Mouse (Mus musculus) liver, adult 2 months (tissue): ENCODE results near the gene Cul7. TPM values are rescaled to one million over a fixed set of nuclear protein-coding genes. Genes with fewer than 3 reads are reported as not detected.

Experiments
- DNase-seq: peaks from one replicate; pipeline ENCODE4 v3.0.0-alpha.2; 2011; ENCODE audit warnings: low read depth, low spot score; ENCODE audit errors: extremely low read depth
- H3K27ac ChIP-seq: fragments of 200-500 bp; replicated peaks from 2 replicates; pipeline ENCODE4 v1.5.1; 2012; ENCODE audit warnings: low read depth, mild to moderate bottlenecking, control low read depth, inconsistent platforms, low read length; ENCODE audit not compliant: insufficient read depth
- H3K27me3 ChIP-seq: fragments of 200-500 bp; 2 replicates; pipeline ENCODE4 v1.6.1; 2012; ENCODE audit warnings: mild to moderate bottlenecking, moderate library complexity, low read length, inconsistent platforms; ENCODE audit not compliant: control insufficient read depth, insufficient read depth
- H3K36me3 ChIP-seq: fragments of 200-500 bp; 2 replicates; pipeline ENCODE4 v1.6.1; 2012; ENCODE audit warnings: low read length, inconsistent platforms; ENCODE audit not compliant: control insufficient read depth, insufficient read depth
- H3K4me1 ChIP-seq: fragments of 200-500 bp; 2 replicates; pipeline ENCODE4 v1.6.1; 2011; ENCODE audit warnings: low read length; ENCODE audit not compliant: control insufficient read depth, insufficient read depth
- H3K4me3 ChIP-seq: fragments of 200-500 bp; 2 replicates; pipeline ENCODE4 v1.5.1; 2011; ENCODE audit warnings: low read depth, mild to moderate bottlenecking, control low read depth, low read length, moderate library complexity; ENCODE audit not compliant: insufficient read depth
- H3K79me2 ChIP-seq: fragments of 200-500 bp; 2 replicates; pipeline ENCODE4 v1.6.1; 2012; ENCODE audit warnings: inconsistent platforms, mild to moderate bottlenecking, low read length, moderate library complexity; ENCODE audit not compliant: control insufficient read depth, insufficient read depth
- H3K9ac ChIP-seq: fragments of 200-500 bp; 2 replicates; pipeline ENCODE4 v1.6.1; 2012; ENCODE audit warnings: low read depth, mild to moderate bottlenecking, control low read depth, inconsistent platforms, low read length
- CTCF ChIP-seq: fragments of 200-500 bp; IDR thresholded peaks from 2 replicates; pipeline ENCODE4 v1.5.1; 2011; ENCODE audit warnings: low read depth, low read length, control low read depth
- POLR2A ChIP-seq: fragments of 200-500 bp; IDR thresholded peaks from 2 replicates; pipeline ENCODE4 v1.6.1; 2011; ENCODE audit warnings: low read length, control low read depth; ENCODE audit not compliant: insufficient read depth; ENCODE audit errors: extremely low read depth
- WGBS: fragments of 180-500 bp; shearing (Covaris S2); methylation state at CpG from one replicate; pipeline ENCODE4 v1.1.7; 2018; 5-methylcytosine and 5-hydroxymethylcytosine counted together
- polyA plus RNA-seq: library from polyadenylated mRNA; depleted of rRNA; stranded (reverse); fragments of >200 nt; gene quantifications from 2 replicates; pipeline ENCODE4 v1.2.3, GENCODE M21; 2012
- total RNA-seq: library from RNA; depleted of rRNA; stranded (reverse); fragments of >200 nt; gene quantifications from 2 replicates; pipeline ENCODE4 v1.2.3, GENCODE M21; 2014

Cul7 gene
- total and polyA plus RNA-seq, 2 experiments: 5.0 to 7.1 TPM

DNA sequence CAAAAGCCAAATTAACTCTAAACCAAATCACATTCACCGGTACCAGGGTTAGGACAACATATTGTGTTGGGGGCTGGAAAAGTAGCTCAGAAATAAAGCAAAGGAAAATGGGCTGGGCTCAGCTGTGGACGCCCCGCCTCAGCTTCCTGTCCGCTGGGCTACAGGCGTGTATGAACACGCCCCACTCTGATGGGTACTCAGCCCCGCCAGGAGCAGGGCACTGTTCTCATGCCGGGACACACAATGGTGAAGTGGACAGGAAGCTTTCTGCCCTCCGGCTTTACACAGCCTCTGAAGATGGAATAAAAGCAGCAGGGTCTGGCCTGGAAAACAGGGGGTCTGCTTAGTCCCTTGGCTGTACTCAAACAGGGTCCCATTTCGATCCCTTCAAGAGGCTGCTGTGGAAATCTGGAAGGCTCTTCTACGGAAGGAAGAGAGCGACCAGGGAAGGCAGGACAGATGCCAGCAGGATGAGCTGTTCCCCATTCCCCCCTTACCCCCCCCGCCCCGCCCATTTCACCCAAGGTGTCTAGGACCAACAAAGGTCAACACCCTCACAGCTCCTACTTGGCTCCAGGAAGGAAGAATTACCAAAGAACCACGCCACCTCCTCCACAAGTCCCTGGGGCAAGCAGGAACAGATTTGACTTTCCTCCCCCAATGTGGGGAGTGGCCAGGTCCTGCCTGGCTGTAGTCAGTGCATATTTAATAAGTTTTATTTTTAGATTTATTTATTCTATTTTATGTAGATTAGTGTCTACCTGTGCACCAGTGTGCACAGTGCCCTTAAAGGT, 40.2 kb upstream of the Cul7 start:
- Histone ChIP-seq H3K4me3 (no peak overlapping the region), H3K9ac (peak overlapping the region; percentile 43), H3K4me1 (no peaks in the 10 kb centered on the region), H3K27ac (no peak overlapping the region), H3K27me3 (no peaks in the 10 kb centered on the region), H3K79me2 (no peaks in the 10 kb centered on the region), H3K36me3 (no peaks in the 10 kb centered on the region)
- no peak for DNase-seq
- TF ChIP-seq POLR2A (no peak), CTCF (no peak)
- 74% methylated on average over 15 of the region's 15 CpGs for WGBS

DNA sequence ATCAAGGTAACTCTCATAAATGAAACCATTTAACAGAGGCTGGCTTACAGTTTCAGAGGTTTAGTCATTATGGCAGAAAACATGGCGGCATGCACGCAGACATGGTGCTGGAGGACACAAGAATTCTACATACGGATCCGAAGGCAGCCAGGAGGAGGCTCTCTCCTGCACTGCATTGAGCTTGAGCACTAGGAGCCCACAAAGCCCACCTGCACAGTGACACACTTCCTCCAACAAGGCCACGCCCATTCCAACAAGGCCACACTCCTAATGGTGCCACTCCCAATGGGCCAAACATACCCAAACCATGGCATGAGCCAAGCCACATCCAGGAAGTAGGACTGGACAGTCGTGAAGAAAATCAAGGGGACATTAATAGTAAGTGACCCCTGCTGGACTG, 38.8 kb upstream of the Cul7 start:
- no peak overlapping the region for H3K27ac ChIP-seq
- no peaks in the 10 kb centered on the region for H3K4me1 ChIP-seq
- no peaks in the 10 kb centered on the region for H3K27me3 ChIP-seq
- no peaks in the 10 kb centered on the region for H3K79me2 ChIP-seq
- H3K9ac ChIP-seq: no peak overlapping the region
- no peak for DNase-seq
- 95% methylated on average over 6 of the region's 6 CpGs for WGBS
- TF ChIP-seq CTCF (no peak), POLR2A (no peak)
- H3K4me3 ChIP-seq: no peak overlapping the region
- no peaks in the 10 kb centered on the region for H3K36me3 ChIP-seq

DNA sequence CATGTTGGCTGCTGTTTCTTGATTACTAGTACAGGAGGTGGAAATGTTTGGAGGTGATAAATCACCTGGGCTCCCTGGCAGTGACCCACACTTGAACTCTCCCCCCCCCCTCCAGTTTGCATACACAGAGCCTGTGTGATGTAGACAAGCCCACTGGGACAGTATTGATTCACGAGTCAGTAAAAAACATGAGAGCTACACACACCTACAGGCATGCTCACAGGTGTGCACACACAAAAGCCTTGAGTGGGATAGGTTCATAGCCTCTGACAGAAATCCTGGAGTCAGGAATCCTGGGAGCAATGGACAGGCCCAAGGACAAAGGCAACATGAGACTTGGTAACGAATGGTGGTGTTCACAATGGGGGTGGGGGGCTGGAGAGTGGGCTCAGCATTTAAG, 37.9 kb upstream of the Cul7 start:
- no peaks in the 10 kb centered on the region for H3K79me2 ChIP-seq

DNA sequence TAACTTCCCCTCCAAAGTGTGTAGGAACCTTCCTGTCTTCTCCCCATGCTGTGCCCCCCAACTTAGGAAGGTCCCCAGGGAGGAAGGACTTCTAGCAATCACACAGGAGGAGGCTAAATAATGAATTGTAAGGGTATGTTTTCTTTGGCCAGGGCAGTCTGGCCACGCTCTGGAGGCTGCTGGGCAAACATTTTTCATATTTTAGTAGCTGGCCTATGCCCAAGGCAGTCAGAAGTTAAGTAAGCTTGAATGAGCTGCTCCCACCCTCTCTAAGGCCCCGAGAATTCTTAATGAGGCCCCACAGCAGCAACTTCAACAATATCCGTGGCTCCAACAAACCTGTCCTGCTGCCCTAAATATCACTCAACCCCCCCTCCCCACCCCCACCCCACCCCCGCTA, 37.3 kb upstream of the Cul7 start:
- no peak overlapping the region for H3K27ac ChIP-seq
- no peaks in the 10 kb centered on the region for H3K27me3 ChIP-seq
- TF ChIP-seq CTCF (no peak), POLR2A (no peak)
- H3K36me3 ChIP-seq: no peaks in the 10 kb centered on the region
- 59% methylated on average over 4 of the region's 4 CpGs for WGBS
- H3K9ac ChIP-seq: no peak overlapping the region
- no peaks in the 10 kb centered on the region for H3K79me2 ChIP-seq
- no peaks in the 10 kb centered on the region for H3K4me1 ChIP-seq
- no peak overlapping the region for H3K4me3 ChIP-seq
- no peak for DNase-seq

More for the DNA sequence above, 37.9 kb upstream of the Cul7 start:
- H3K4me1 ChIP-seq: no peaks in the 10 kb centered on the region
- H3K4me3 ChIP-seq: no peak overlapping the region
- WGBS: 77% methylated on average over 2 of the region's 2 CpGs
- no peak for TF ChIP-seq POLR2A
- no peak for TF ChIP-seq CTCF
- no peaks in the 10 kb centered on the region for H3K36me3 ChIP-seq
- DNase-seq: no peak
- H3K9ac ChIP-seq: no peak overlapping the region
- no peak overlapping the region for H3K27ac ChIP-seq
- no peaks in the 10 kb centered on the region for H3K27me3 ChIP-seq

DNA sequence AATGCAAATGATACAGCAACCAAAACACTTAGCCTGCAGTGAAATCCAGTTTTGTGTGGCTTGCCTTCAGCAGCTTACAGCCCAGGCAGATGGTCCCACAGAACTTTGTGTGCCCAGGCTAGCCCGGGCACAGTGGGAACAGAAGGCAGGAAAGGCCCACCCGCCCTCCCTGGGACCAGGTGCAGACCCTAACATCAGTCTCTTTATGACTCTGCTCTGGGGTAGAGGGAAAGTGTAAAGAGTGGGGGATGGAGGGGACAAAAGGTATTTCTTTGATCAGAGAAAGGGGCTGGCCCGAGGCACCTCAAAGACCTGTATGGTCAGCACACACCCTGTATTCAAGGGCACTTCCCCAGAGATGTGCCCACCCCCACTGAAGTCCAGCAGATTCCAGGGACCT, 36.9 kb upstream of the Cul7 start:
- 78% methylated on average over 3 of the region's 3 CpGs for WGBS
- no peaks in the 10 kb centered on the region for H3K27me3 ChIP-seq

DNA sequence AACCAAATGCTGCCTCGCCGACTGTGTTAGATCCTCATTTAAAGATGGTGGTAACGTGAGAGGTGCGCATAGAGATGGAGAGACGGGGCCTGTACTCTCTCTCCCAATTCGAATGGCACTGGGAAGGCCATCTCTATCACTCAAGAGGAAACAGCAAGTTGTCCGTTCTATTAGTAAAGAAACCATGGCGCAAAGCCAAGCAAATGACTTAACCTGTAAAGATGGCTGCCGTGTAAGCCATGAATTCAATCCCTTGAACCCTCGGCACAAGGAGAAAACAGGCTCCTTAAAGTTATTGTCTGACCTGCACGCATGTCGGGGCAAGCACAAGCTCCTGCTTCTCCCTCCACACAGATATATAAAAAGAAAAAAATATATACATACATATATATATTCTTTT, 32.3 kb upstream of the Cul7 start:
- Histone ChIP-seq H3K9ac (no peak overlapping the region), H3K4me3 (no peak overlapping the region), H3K36me3 (no peaks in the 10 kb centered on the region), H3K4me1 (no peaks in the 10 kb centered on the region), H3K79me2 (no peaks in the 10 kb centered on the region), H3K27ac (no peak overlapping the region), H3K27me3 (no peaks in the 10 kb centered on the region)
- TF ChIP-seq CTCF (no peak), POLR2A (no peak)
- WGBS: 85% methylated on average over 12 of the region's 12 CpGs
- no peak for DNase-seq

More for the DNA sequence above, 36.9 kb upstream of the Cul7 start:
- Histone ChIP-seq H3K79me2 (no peaks in the 10 kb centered on the region), H3K27ac (no peak overlapping the region), H3K9ac (no peak overlapping the region), H3K4me3 (no peak overlapping the region), H3K4me1 (no peaks in the 10 kb centered on the region), H3K36me3 (no peaks in the 10 kb centered on the region)
- TF ChIP-seq CTCF: no peak
- TF ChIP-seq POLR2A: no peak
- DNase-seq: no peak
